Mouse (Mus musculus) CH12.LX (cell line): Measurements from ENCODE around the gene Cnot11.

Source experiments
- CHD2 ChIP-seq: IDR thresholded peaks from 2 replicates; pipeline ENCODE4 v1.6.1; 2011; ENCODE audit warnings: low read length, improper control_type of control experiment
- CTCF ChIP-seq, 2 experiments: IDR thresholded peaks in 1 of 2; conservative IDR thresholded peaks in 1 of 2; 2 replicates each; pipeline ENCODE4 v1.5.1; 2011 to 2012; ENCODE audit warnings: low read depth in 2 of 2, low read length in 2 of 2, improper control_type of control experiment in 1 of 2, inconsistent platforms in 1 of 2, mild to moderate bottlenecking in 1 of 2, moderate library complexity in 1 of 2
- ELF1 ChIP-seq: IDR thresholded peaks from 2 replicates; pipeline ENCODE4 v1.6.1; 2014; ENCODE audit warnings: low read depth, mild to moderate bottlenecking, inconsistent platforms, low read length, improper control_type of control experiment
- HCFC1 ChIP-seq: IDR thresholded peaks from 2 replicates; pipeline ENCODE4 v1.6.1; 2012; ENCODE audit warnings: low read depth, mild to moderate bottlenecking, inconsistent platforms, low read length, improper control_type of control experiment
- IRF4 ChIP-seq: IDR thresholded peaks from 2 replicates; pipeline ENCODE4 v1.6.1; 2014; ENCODE audit warnings: low read depth, mild to moderate bottlenecking, inconsistent platforms, low read length, improper control_type of control experiment
- MAFK ChIP-seq: IDR thresholded peaks from 2 replicates; pipeline ENCODE4 v1.6.1; 2011; ENCODE audit warnings: low read length, improper control_type of control experiment; ENCODE audit not compliant: insufficient replicate concordance
- MXI1 ChIP-seq: IDR thresholded peaks from 2 replicates; pipeline ENCODE4 v1.6.1; 2011; ENCODE audit warnings: mild to moderate bottlenecking, low read depth, low read length, improper control_type of control experiment
- POLR2A ChIP-seq: IDR thresholded peaks from 2 replicates; pipeline ENCODE4 v1.6.1; 2011; ENCODE audit warnings: low read depth, mild to moderate bottlenecking, improper control_type of control experiment, low read length
- ZKSCAN1 ChIP-seq: IDR thresholded peaks from 2 replicates; pipeline ENCODE4 v1.6.1; 2012; ENCODE audit warnings: low read depth, inconsistent platforms, low read length, improper control_type of control experiment, borderline replicate concordance
- ZNF384 ChIP-seq: IDR thresholded peaks from 2 replicates; pipeline ENCODE4 v1.6.1; 2012; ENCODE audit warnings: low read depth, low read length, improper control_type of control experiment, inconsistent platforms

GRCm38 (mm10) chr1:39540592-39540991 lies 5.8 kb downstream of the Cnot11 start:
- no peak for TF ChIP-seq CTCF (conservative IDR thresholded peaks at IDR 0.05 in 1 of 2, IDR thresholded peaks at IDR 0.05 in 1 of 2; ENCODE audit: low read depth in 2 of 2, low read length in 2 of 2)
- no peak for TF ChIP-seq MXI1
- TF ChIP-seq IRF4, result no peak
- TF ChIP-seq HCFC1, result no peak
- TF ChIP-seq POLR2A, result no peak
- no peak for TF ChIP-seq CHD2
- TF ChIP-seq MAFK, result no peak
- no peak for TF ChIP-seq ZNF384
- no peak for TF ChIP-seq ELF1
- TF ChIP-seq ZKSCAN1, result no peak
